Comparison of ENCODE assay signal across 12 mouse cellular contexts in the genomic region with DNA sequence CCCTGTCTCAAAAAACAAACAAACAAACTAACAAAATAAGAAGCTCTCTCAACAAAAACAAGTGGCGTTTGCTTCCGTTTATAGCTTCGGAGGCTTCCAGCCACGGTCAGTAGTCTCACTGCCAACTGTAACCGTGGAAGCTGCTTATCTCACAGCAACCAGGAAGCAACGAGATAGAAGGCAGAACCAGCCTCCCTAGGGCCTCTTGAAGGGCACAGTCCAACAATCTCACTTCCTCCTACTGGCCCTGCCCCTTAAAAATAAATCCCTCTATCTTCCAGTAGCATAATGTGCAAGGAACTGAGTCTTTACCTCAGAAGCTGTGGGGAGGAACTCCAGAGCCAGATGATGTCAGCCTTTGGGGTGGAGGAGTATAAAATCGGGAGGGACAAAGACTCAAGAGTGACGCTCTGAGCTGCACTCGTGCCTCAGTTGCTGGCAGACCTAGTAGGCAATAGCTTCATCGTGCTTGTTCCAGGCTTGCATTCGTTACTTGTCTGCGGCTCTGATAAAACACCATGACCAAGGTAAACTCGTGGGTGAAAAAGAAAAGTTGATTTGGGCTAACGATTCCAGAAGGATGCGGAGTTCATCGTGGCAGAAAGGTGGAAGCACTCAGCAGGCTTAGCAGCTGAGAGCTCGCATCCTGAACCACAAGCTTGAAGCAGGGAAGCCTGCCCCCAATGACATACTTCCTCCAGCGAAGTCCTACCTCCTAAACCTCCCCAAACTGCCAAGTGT. TPM values are rescaled to one million over a fixed set of nuclear protein-coding genes. Genes with fewer than 3 reads are reported as not detected.
DNase-seq lines count a peak whose midpoint lies in the region; ATAC-seq lines count a peak whose summit lies in the region.
"Had no signal": no experiment of that assay in that cellular context is flagged by ENCODE, and none has a peak within 500 bp of the region (broad histone marks: within the 10 kb centered on the region; RNA-seq: fewer than 3 reads in every experiment).

No protein-coding gene starts in this region.

- 73% methylated on average over 18 of the region's 18 CpGs for WGBS in heart, embryonic 11.5 days (ENCODE audit: insufficient replicate concordance)
- WGBS in macrophage (ENCODE audit: missing documents): 56% methylated on average over 18 of the region's 18 CpGs

- H3K9ac ChIP-seq in heart, embryonic 11.5 days (ENCODE audit: low read depth, low read length): no peak overlapping the region
- H3K9ac ChIP-seq: neural tube, embryonic 15.5 days had no signal

- peaks cover under 1% of the 10 kb centered on the region; the same call in 1 of the 2 replicates for H3K4me1 ChIP-seq in heart, embryonic 11.5 days (ENCODE audit: control insufficient read depth, insufficient read depth, low read length)

- H3K4me2 ChIP-seq in heart, embryonic 11.5 days: no peak overlapping the region
- H3K4me2 ChIP-seq: midbrain, embryonic 11.5 days; neural tube, embryonic 15.5 days had no signal

- no peak for ATAC-seq in heart, embryonic 11.5 days (replicated peaks; ENCODE audit: insufficient number of reproducible peaks, low FRiP score, low TSS enrichment)
- ATAC-seq in erythroid progenitor cell, adult 5-6 weeks (replicated peaks; ENCODE audit: low FRiP score, poor library complexity, severe bottlenecking): peak; percentile 70; the same call in 1 of the 2 replicates

- no peak overlapping the region for H3K27ac ChIP-seq in heart, embryonic 11.5 days (ENCODE audit: low read depth, low read length)
- peak overlapping the region; percentile 95 for H3K27ac ChIP-seq in macrophage
- H3K27ac ChIP-seq: limb, embryonic 10.5 days; neural tube, embryonic 15.5 days had no signal

- no peaks in the 10 kb centered on the region for H3K79me2 ChIP-seq in macrophage (ENCODE audit: inconsistent target)

- no peaks in the 10 kb centered on the region for H3K9me3 ChIP-seq in heart, embryonic 11.5 days (replicated peaks; ENCODE audit: control insufficient read depth, low read length)
- H3K9me3 ChIP-seq: limb, embryonic 10.5 days; neural tube, embryonic 15.5 days had no signal

- H3K36me3 ChIP-seq in heart, embryonic 11.5 days (ENCODE audit: control insufficient read depth, insufficient read depth, low read length): no peaks in the 10 kb centered on the region
- no peaks in the 10 kb centered on the region for H3K36me3 ChIP-seq in macrophage (ENCODE audit: inconsistent target)
- H3K36me3 ChIP-seq: limb, embryonic 10.5 days; neural tube, embryonic 15.5 days had no signal

- no peaks in the 10 kb centered on the region for H3K27me3 ChIP-seq in heart, embryonic 11.5 days (ENCODE audit: control insufficient read depth, insufficient read depth, low read length)
- H3K27me3 ChIP-seq: neural tube, embryonic 15.5 days had no signal

- DNase-seq in heart, adult 11 months: peak; percentile 95
- peak; percentile 82 for DNase-seq in A20 (ENCODE audit: low read depth, low spot score)
- DNase-seq in adrenal gland, adult 8-10 months: no peak
- DNase-seq in ovary, postnatal 10 days (ENCODE audit: low spot score): no peak
- no peak for DNase-seq in kidney, adult 11 months
- DNase-seq: cerebellum, adult 18-20 months had no signal

- no peak overlapping the region for H3K4me3 ChIP-seq in heart, embryonic 11.5 days (ENCODE audit: low read depth, low read length)
- no peak overlapping the region for H3K4me3 ChIP-seq in macrophage (ENCODE audit: inconsistent target)
- H3K4me3 ChIP-seq: limb, embryonic 10.5 days; neural tube, embryonic 15.5 days had no signal

RNA-seq across cellular contexts. Expression of a gene that starts 35.3 kb away (rescaled TPM):
- polyA plus RNA-seq in heart, embryonic 11.5 days (2014; fragmentation: Nextera tagmentation; extraction: Ambion mirVana): 100 and 126 TPM in 2 replicates
- 76.0 and 76.3 TPM in 2 replicates for total RNA-seq in erythroid progenitor cell, adult 5-6 weeks (2015; ENCODE audit: low replicate concordance)
- 66.6 and 69.7 TPM in 2 replicates for total RNA-seq in erythroid progenitor cell, adult 5-6 weeks (2017; ENCODE audit: low replicate concordance)
- 10 to 100 TPM in 17 of 26 experiments, 1 to 10 TPM in 9; 7.4 to 26.7 (median 12.6) TPM for total RNA-seq in macrophage (2018; cell fraction: chromatin; rRNA removed)
- 10 to 100 TPM; 52.5 to 79.8 (median 70.5) TPM for total RNA-seq in macrophage (2018; cell fraction: cytosol; rRNA removed)
- total RNA-seq in macrophage (2018; cell fraction: nucleus; rRNA removed): 10 to 100 TPM; 22.4 to 71.6 (median 44.4) TPM
- 68.9 to 114 TPM (median 98.9 TPM) in 3 replicates for polyA plus RNA-seq in macrophage (2018)
- 100 to 1,000 TPM; 154 to 167 (median 160) TPM for total RNA-seq in adrenal gland, adult 8-10 months (2022)

Comparison
In these comparisons a context has a peak if more than half of its experiments do, and no peak if none do; other contexts are left out.
1. DNase-seq: peak in heart, adult 11 months (single experiment) and A20 (single experiment); none in adrenal gland, adult 8-10 months (single experiment), ovary, postnatal 10 days (single experiment) and kidney, adult 11 months (single experiment).